Mouse (Mus musculus) thymus, postnatal 25 days (tissue): ENCODE data around the gene Rbm4.

Experiments used
- DNase-seq: peaks from one replicate; pipeline ENCODE4 v3.0.0; 2022

Rbm4 gene

GRCm38 (mm10) chr19:4739053-4739452 lies 54.6 kb downstream of the Rbm4 start:
- DNase-seq: no peak

GRCm38 (mm10) chr19:4737866-4738265 lies 55.8 kb downstream of the Rbm4 start:
- no peak for DNase-seq
